ENCODE assay signal across 12 mouse cellular contexts in genomic region chr16:23498691-23499131, GRCm38 (mm10). TPM values are rescaled to one million over a fixed set of nuclear protein-coding genes. Genes with fewer than 3 reads are reported as not detected.
DNase-seq lines count a peak whose midpoint lies in the region; ATAC-seq and TF ChIP-seq lines count a peak whose summit lies in the region.
"Had no signal": no experiment of that assay in that cellular context is flagged by ENCODE, and none has a peak within 500 bp of the region (broad histone marks: within the 10 kb centered on the region; RNA-seq: fewer than 3 reads in every experiment).

No protein-coding gene starts in this region.

- H3K4me3 ChIP-seq in kidney, embryonic 16.5 days (ENCODE audit: low read length) = no peak overlapping the region
- H3K4me3 ChIP-seq in embryonic fibroblast, embryonic 13.5 days (ENCODE audit: insufficient read depth, low read length) = no peak overlapping the region
- H3K4me3 ChIP-seq in heart, embryonic 16.5 days (ENCODE audit: low read length) = peak overlapping the region; percentile 26
- H3K4me3 ChIP-seq in lung, embryonic 16.5 days (ENCODE audit: low read length) = no peak overlapping the region
- H3K4me3 ChIP-seq: megakaryocyte, embryonic 14.5 days had no signal

- no peak for TF ChIP-seq CTCF in embryonic fibroblast, embryonic 13.5 days (IDR thresholded peaks at IDR 0.05; ENCODE audit: borderline replicate concordance, insufficient read depth, low read length)

- H3K9me3 ChIP-seq in kidney, embryonic 16.5 days (ENCODE audit: low read length) = no peaks in the 10 kb centered on the region
- no peaks in the 10 kb centered on the region for H3K9me3 ChIP-seq in heart, embryonic 16.5 days (replicated peaks; ENCODE audit: control insufficient read depth, low read length)
- H3K9me3 ChIP-seq in lung, embryonic 16.5 days (ENCODE audit: control insufficient read depth, low read length) = no peaks in the 10 kb centered on the region
- H3K9me3 ChIP-seq: megakaryocyte, embryonic 14.5 days had no signal

- WGBS in kidney, embryonic 16.5 days = 37% methylated on average over 7 of the region's 7 CpGs
- WGBS in heart, embryonic 16.5 days = 14% methylated on average over 7 of the region's 7 CpGs
- 22% methylated on average over 7 of the region's 7 CpGs for WGBS in lung, embryonic 16.5 days

- H3K9ac ChIP-seq in kidney, embryonic 16.5 days (replicated peaks; ENCODE audit: low read length) = no peak overlapping the region
- 0 out of 2 replicates have a peak overlapping the region, but pooled peaks have one; percentile 19 for H3K9ac ChIP-seq in heart, embryonic 16.5 days (ENCODE audit: low read length)
- H3K9ac ChIP-seq in lung, embryonic 16.5 days (ENCODE audit: low read length) = no peak overlapping the region

- no peaks in the 10 kb centered on the region for H3K27me3 ChIP-seq in kidney, embryonic 16.5 days (ENCODE audit: insufficient read depth, low read length)
- peaks cover 3% of the 10 kb centered on the region; the same call in 1 of the 2 replicates for H3K27me3 ChIP-seq in heart, embryonic 16.5 days (ENCODE audit: control insufficient read depth, insufficient read depth, low read length)
- H3K27me3 ChIP-seq in lung, embryonic 16.5 days (ENCODE audit: control insufficient read depth, insufficient read depth, low read depth, low read length) = no peaks in the 10 kb centered on the region

- no peak for TF ChIP-seq POLR2A in embryonic fibroblast, embryonic 13.5 days (IDR thresholded peaks at IDR 0.05; ENCODE audit: low read depth, low read length)

- no peak for ATAC-seq in kidney, embryonic 16.5 days (ENCODE audit: low FRiP score, low TSS enrichment)
- peak; percentile 82 for ATAC-seq in heart, embryonic 16.5 days (replicated peaks; ENCODE audit: extremely low read depth, insufficient read depth, low FRiP score)
- 0 out of 2 replicates have a peak, but pooled peaks have one; percentile 32 for ATAC-seq in lung, embryonic 16.5 days (ENCODE audit: low read depth)
- ATAC-seq: hindbrain, embryonic 16.5 days had no signal

- no peak overlapping the region for H3K4me2 ChIP-seq in kidney, embryonic 16.5 days (replicated peaks; ENCODE audit: low read depth, low read length)
- peak overlapping the region; percentile 56 for H3K4me2 ChIP-seq in heart, embryonic 16.5 days (ENCODE audit: low read depth, low read length)
- peak overlapping the region; percentile 21 for H3K4me2 ChIP-seq in lung, embryonic 16.5 days (ENCODE audit: low read depth, low read length)

- H3K4me1 ChIP-seq in kidney, embryonic 16.5 days (ENCODE audit: insufficient read depth, low read length) = peaks cover 23% of the 10 kb centered on the region
- H3K4me1 ChIP-seq in embryonic fibroblast, embryonic 13.5 days (ENCODE audit: control insufficient read depth, insufficient read depth, low read length) = peaks cover 12% of the 10 kb centered on the region; the same call in 1 of the 2 replicates
- H3K4me1 ChIP-seq in heart, embryonic 16.5 days (ENCODE audit: control insufficient read depth, insufficient read depth, low read length) = peaks cover 54% of the 10 kb centered on the region
- peaks cover 24% of the 10 kb centered on the region for H3K4me1 ChIP-seq in lung, embryonic 16.5 days (replicated peaks; ENCODE audit: control insufficient read depth, insufficient read depth, low read length)
- H3K4me1 ChIP-seq: megakaryocyte, embryonic 14.5 days had no signal

- no peaks in the 10 kb centered on the region for H3K36me3 ChIP-seq in kidney, embryonic 16.5 days (ENCODE audit: insufficient read depth, low read length)
- H3K36me3 ChIP-seq in heart, embryonic 16.5 days (ENCODE audit: control insufficient read depth, insufficient read depth) = peaks cover 4% of the 10 kb centered on the region; the same call in 1 of the 2 replicates
- H3K36me3 ChIP-seq in lung, embryonic 16.5 days (ENCODE audit: control insufficient read depth, insufficient read depth, low read length) = no peaks in the 10 kb centered on the region

- no peak for DNase-seq in kidney, postnatal 10 days
- DNase-seq in adrenal gland, postnatal 25 days = no peak
- DNase-seq in MN1 (ENCODE audit: low spot score) = no peak
- DNase-seq in kidney, postnatal 36 days = no peak
- DNase-seq: cerebellum, adult 8-10 months; thymus, postnatal 36 days had no signal

- peak overlapping the region; percentile 31; the same call in 1 of the 2 replicates for H3K27ac ChIP-seq in kidney, embryonic 16.5 days (ENCODE audit: low read length)
- H3K27ac ChIP-seq in embryonic fibroblast, embryonic 13.5 days (ENCODE audit: insufficient read depth, low read length) = peak overlapping the region; percentile 21; the same call in 1 of the 2 replicates
- peak overlapping the region; percentile 91 for H3K27ac ChIP-seq in heart, embryonic 16.5 days (ENCODE audit: low read length)
- peak overlapping the region; percentile 32 for H3K27ac ChIP-seq in lung, embryonic 16.5 days (ENCODE audit: low read length)

RNA-seq across cellular contexts. Expression of gene Rtp4, which starts 21.4 kb away (rescaled TPM):
- polyA plus RNA-seq in kidney, embryonic 16.5 days (2015; fragmentation: Nextera tagmentation; extraction: Ambion mirVana) = 6.7 and 8.4 TPM in 2 replicates
- 13.3 and 17.4 TPM in 2 replicates for polyA plus RNA-seq in embryonic fibroblast, embryonic 13.5 days (2011; ENCODE audit: insufficient read length, low read depth, missing spikeins)
- 7.1 and 11.4 TPM in 2 replicates for polyA plus RNA-seq in heart, embryonic 16.5 days (2015; fragmentation: Nextera tagmentation; extraction: Ambion mirVana)
- 8.0 and 10.3 TPM in 2 replicates for polyA plus RNA-seq in lung, embryonic 16.5 days (2015; fragmentation: Nextera tagmentation; extraction: Ambion mirVana)
- 9.7 and 15.2 TPM in 2 replicates for total RNA-seq in adrenal gland, postnatal 25 days (2021)

RNA-seq across cellular contexts. Expression of gene Masp1, which starts 21.9 kb away (rescaled TPM):
- 7.6 and 8.0 TPM in 2 replicates for polyA plus RNA-seq in kidney, embryonic 16.5 days (2015; fragmentation: Nextera tagmentation; extraction: Ambion mirVana)
- 46.1 and 75.1 TPM in 2 replicates for polyA plus RNA-seq in embryonic fibroblast, embryonic 13.5 days (2011; ENCODE audit: insufficient read length, low read depth, missing spikeins)
- polyA plus RNA-seq in heart, embryonic 16.5 days (2015; fragmentation: Nextera tagmentation; extraction: Ambion mirVana) = 13.6 and 13.8 TPM in 2 replicates
- polyA plus RNA-seq in lung, embryonic 16.5 days (2015; fragmentation: Nextera tagmentation; extraction: Ambion mirVana) = 3.7 and 4.0 TPM in 2 replicates
- 119 TPM in 2 replicates for total RNA-seq in adrenal gland, postnatal 25 days (2021)

Comparison
In these comparisons a context has a peak if more than half of its experiments do, and no peak if none do; other contexts are left out.
1. H3K27ac ChIP-seq: peak in every context shown above with its lines; median percentile 91 in heart, embryonic 16.5 days; 32 in lung, embryonic 16.5 days; 31 in kidney, embryonic 16.5 days; 21 in embryonic fibroblast, embryonic 13.5 days.